Mouse (Mus musculus) intestine, embryonic 16.5 days (tissue): ENCODE measurements around the gene Ffar3. TPM values are rescaled to one million over a fixed set of nuclear protein-coding genes. Genes with fewer than 3 reads are reported as not detected.
A peak's percentile ranks its signal among the peaks of the same experiment; 100 is the strongest.

Experiments used
- ATAC-seq: fragments of 200-750 bp; cut with Nextera tagmentation; 2 replicates; pipeline ENCODE4 v1.8.0; 2017; ENCODE audit warnings: moderate TSS enrichment, moderate library complexity
- H3K27ac ChIP-seq: fragments of 300-500 bp; sonication (generic); 2 replicates; pipeline ENCODE4 v1.5.1; 2014; ENCODE audit warnings: mild to moderate bottlenecking, low read length
- H3K27me3 ChIP-seq: fragments of 300-500 bp; sonication (generic); replicated peaks from 2 replicates; pipeline ENCODE4 v1.6.1; 2014; ENCODE audit warnings: low read length, control low read depth, mixed read lengths; ENCODE audit not compliant: control insufficient read depth, insufficient read depth
- H3K36me3 ChIP-seq: fragments of 300-500 bp; sonication (generic); 2 replicates; pipeline ENCODE4 v1.6.1; 2014; ENCODE audit warnings: low read length, control low read depth; ENCODE audit not compliant: control insufficient read depth, insufficient read depth
- H3K4me1 ChIP-seq: fragments of 300-500 bp; sonication (generic); 2 replicates; pipeline ENCODE4 v1.6.1; 2014; ENCODE audit warnings: low read length, control low read depth, mixed read lengths; ENCODE audit not compliant: control insufficient read depth, insufficient read depth
- H3K4me2 ChIP-seq: fragments of 300-500 bp; sonication (generic); 2 replicates; pipeline ENCODE4 v1.6.1; 2014; ENCODE audit warnings: low read depth, low read length, control low read depth
- H3K4me3 ChIP-seq: fragments of 300-500 bp; sonication (generic); 2 replicates; pipeline ENCODE4 v1.5.1; 2014; ENCODE audit warnings: mild to moderate bottlenecking, low read length
- H3K9ac ChIP-seq: fragments of 300-500 bp; sonication (generic); 2 replicates; pipeline ENCODE4 v1.6.1; 2014; ENCODE audit warnings: low read depth, low read length
- H3K9me3 ChIP-seq: fragments of 300-500 bp; sonication (generic); 2 replicates; pipeline ENCODE4 v1.6.1; 2016; ENCODE audit warnings: low read length, control low read depth; ENCODE audit not compliant: control insufficient read depth
- WGBS: fragments of 180-500 bp; shearing (Covaris S2); extraction: QIAGEN DNeasy Blood & Tissue Kit; methylation state at CpG from one replicate; pipeline ENCODE4 v1.1.7; 2014; 5-methylcytosine and 5-hydroxymethylcytosine counted together
- polyA plus RNA-seq: library from polyadenylated mRNA; unstranded; fragments of >200 nt; fragmentation: Nextera tagmentation; extraction: Ambion mirVana; gene quantifications from 2 replicates; pipeline ENCODE4 v1.2.1, GENCODE M21; 2015

Gene Ffar3
- polyA plus RNA-seq, 1 experiment from 2014 or later = 0.78 TPM

GRCm38 (mm10) chr7:30812291-30812807 lies 43.6 kb downstream of the Ffar3 start:
- Histone ChIP-seq H3K4me1 (peaks cover 12% of the 10 kb centered on the region; the same call in 1 of the 2 replicates), H3K4me3 (no peak overlapping the region), H3K9me3 (no peaks in the 10 kb centered on the region), H3K36me3 (no peaks in the 10 kb centered on the region), H3K9ac (0 out of 2 replicates have a peak overlapping the region, but pooled peaks have one; percentile 19), H3K27me3 (no peaks in the 10 kb centered on the region), H3K4me2 (peak overlapping the region; percentile 22), H3K27ac (peak overlapping the region; percentile 78)
- WGBS = 38% methylated on average over 6 of the region's 6 CpGs
- ATAC-seq = peak; percentile 88

- peak overlapping the region; percentile 78 for H3K27ac ChIP-seq
- H3K9ac ChIP-seq = 0 out of 2 replicates have a peak overlapping the region, but pooled peaks have one; percentile 19
- peaks cover 12% of the 10 kb centered on the region; the same call in 1 of the 2 replicates for H3K4me1 ChIP-seq
- H3K9me3 ChIP-seq = no peaks in the 10 kb centered on the region
- ATAC-seq = peak; percentile 72
- H3K4me2 ChIP-seq = peak overlapping the region; percentile 22
- no peaks in the 10 kb centered on the region for H3K27me3 ChIP-seq
- 33% methylated on average over 9 of the region's 9 CpGs for WGBS
- no peaks in the 10 kb centered on the region for H3K36me3 ChIP-seq
- no peak overlapping the region for H3K4me3 ChIP-seq
Measured at GRCm38 (mm10) chr7:30811757-30812290, 44.2 kb downstream of the Ffar3 start.

GRCm38 (mm10) chr7:30810319-30810718 lies 45.7 kb downstream of the Ffar3 start:
- Histone ChIP-seq H3K9me3 (no peaks in the 10 kb centered on the region), H3K27ac (no peak overlapping the region), H3K4me1 (peaks cover 12% of the 10 kb centered on the region; the same call in 1 of the 2 replicates), H3K9ac (no peak overlapping the region), H3K4me2 (no peak overlapping the region), H3K36me3 (no peaks in the 10 kb centered on the region), H3K27me3 (no peaks in the 10 kb centered on the region), H3K4me3 (no peak overlapping the region)
- no peak for ATAC-seq
- WGBS = 63% methylated on average over 6 of the region's 6 CpGs

- WGBS = 49% methylated on average over 6 of the region's 6 CpGs
- H3K4me3 ChIP-seq = no peak overlapping the region
- ATAC-seq = no peak
Measured at GRCm38 (mm10) chr7:30805924-30806323, 50.1 kb downstream of the Ffar3 start.

More at GRCm38 (mm10) chr7:30805924-30806323, 50.1 kb downstream of the Ffar3 start:
- H3K4me1 ChIP-seq = no peaks in the 10 kb centered on the region
- no peak overlapping the region for H3K9ac ChIP-seq
- H3K27ac ChIP-seq = no peak overlapping the region
- no peaks in the 10 kb centered on the region for H3K27me3 ChIP-seq
- no peak overlapping the region for H3K4me2 ChIP-seq
- H3K9me3 ChIP-seq = no peaks in the 10 kb centered on the region
- no peaks in the 10 kb centered on the region for H3K36me3 ChIP-seq

Other genes with a start within 250 kb of the Ffar3 start
- gene Upk1a, start 243.3 kb downstream of the Ffar3 start, polyA plus RNA-seq = 5.9 and 7.3 TPM in 2 replicates
- gene Cox6b1, start 230.0 kb downstream of the Ffar3 start, polyA plus RNA-seq = 1,335 and 1,344 TPM in 2 replicates
- not detected in 2 replicates for gene Etv2, start 220.3 kb downstream of the Ffar3 start, polyA plus RNA-seq
- gene Rbm42, start 205.9 kb downstream of the Ffar3 start, polyA plus RNA-seq = 93.8 and 95.7 TPM in 2 replicates
- gene Haus5, start 191.2 kb downstream of the Ffar3 start, polyA plus RNA-seq = 33.7 and 39.4 TPM in 2 replicates
- not detected in 2 replicates for gene Pmis2, start 184.6 kb downstream of the Ffar3 start, polyA plus RNA-seq
- gene 2200002J24Rik, start 157.3 kb downstream of the Ffar3 start, polyA plus RNA-seq = 4.7 and 4.8 TPM in 2 replicates
- gene Atp4a, start 144.0 kb downstream of the Ffar3 start, polyA plus RNA-seq = 1.6 and 2.5 TPM in 2 replicates
- 242 and 249 TPM in 2 replicates for gene Tmem147, start 126.6 kb downstream of the Ffar3 start, polyA plus RNA-seq
- gene Gapdhs, start 112.5 kb downstream of the Ffar3 start, polyA plus RNA-seq = 0.32 TPM in 1 of 2 replicates, not detected in the other
- gene Sbsn, start 104.7 kb downstream of the Ffar3 start, polyA plus RNA-seq = 0.89 and 1.6 TPM in 2 replicates
- gene Dmkn, start 92.4 kb downstream of the Ffar3 start, polyA plus RNA-seq = 4.4 and 5.8 TPM in 2 replicates
- 1.5 and 3.4 TPM in 2 replicates for gene Krtdap, start 68.3 kb downstream of the Ffar3 start, polyA plus RNA-seq
- gene Ffar2, start 32.4 kb downstream of the Ffar3 start, polyA plus RNA-seq = 10.9 and 11.7 TPM in 2 replicates
- gene Ffar1, start 5.4 kb upstream of the Ffar3 start, polyA plus RNA-seq = 0.35 and 0.37 TPM in 2 replicates
- gene Cd22, start 24.2 kb upstream of the Ffar3 start, polyA plus RNA-seq = 0.62 and 0.70 TPM in 2 replicates
- gene Mag, start 58.7 kb upstream of the Ffar3 start, polyA plus RNA-seq = 0.31 TPM in 2 replicates
- gene Hamp2, start 68.5 kb upstream of the Ffar3 start, polyA plus RNA-seq = not detected in 2 replicates
- not detected in 2 replicates for gene Hamp, start 87.9 kb upstream of the Ffar3 start, polyA plus RNA-seq
- 12.9 and 13.3 TPM in 2 replicates for gene Usf2, start 100.6 kb upstream of the Ffar3 start, polyA plus RNA-seq
- gene Lsr, start 117.3 kb upstream of the Ffar3 start, polyA plus RNA-seq = 164 and 166 TPM in 2 replicates
- gene Fam187b, start 117.6 kb upstream of the Ffar3 start, polyA plus RNA-seq = 12.8 and 13.7 TPM in 2 replicates
- gene Fxyd5, start 186.3 kb upstream of the Ffar3 start, polyA plus RNA-seq = 22.5 and 26.9 TPM in 2 replicates
- 20.1 and 22.0 TPM in 2 replicates for gene Fxyd7, start 195.3 kb upstream of the Ffar3 start, polyA plus RNA-seq
- 62.6 and 71.9 TPM in 2 replicates for gene Fxyd1, start 201.0 kb upstream of the Ffar3 start, polyA plus RNA-seq
- 0.83 and 1.4 TPM in 2 replicates for gene Lgi4, start 203.2 kb upstream of the Ffar3 start, polyA plus RNA-seq
- gene Fxyd3, start 220.5 kb upstream of the Ffar3 start, polyA plus RNA-seq = 71.2 and 73.7 TPM in 2 replicates